27 mouse cellular contexts compared by ENCODE assay signal in genomic region chr1:177663163-177663562, GRCm38 (mm10).
DNase-seq lines count a peak whose midpoint lies in the region; ATAC-seq and TF ChIP-seq lines count a peak whose summit lies in the region.
"Had no signal": no experiment of that assay in that cellular context is flagged by ENCODE, and none has a peak within 500 bp of the region (broad histone marks: within the 10 kb centered on the region; RNA-seq: fewer than 3 reads in every experiment).

No protein-coding gene starts in this region.

- peaks cover 10% of the 10 kb centered on the region; the same call in 1 of the 2 replicates for H3K4me1 ChIP-seq in kidney, adult 2 months (ENCODE audit: control insufficient read depth, insufficient read depth, low read length)
- H3K4me1 ChIP-seq in kidney, postnatal 0 days (replicated peaks; ENCODE audit: insufficient read depth, low read length) = no peaks in the 10 kb centered on the region
- no peaks in the 10 kb centered on the region for H3K4me1 ChIP-seq in intestine, embryonic 15.5 days (replicated peaks)
- H3K4me1 ChIP-seq: embryonic facial prominence, embryonic 13.5 days; forebrain, embryonic 12.5 days; liver, embryonic 15.5 days; neural tube, embryonic 13.5 days had no signal

- peak; percentile 65; the same call in 1 of the 2 replicates for ATAC-seq in kidney, postnatal 0 days (replicated peaks; ENCODE audit: low FRiP score, low read depth)
- ATAC-seq in intestine, embryonic 15.5 days = no peak
- ATAC-seq: midbrain, embryonic 16.5 days; Patski had no signal

- H3K27me3 ChIP-seq in kidney, adult 2 months (replicated peaks; ENCODE audit: control insufficient read depth, insufficient read depth, low read length) = no peaks in the 10 kb centered on the region
- no peaks in the 10 kb centered on the region for H3K27me3 ChIP-seq in kidney, postnatal 0 days (ENCODE audit: insufficient read depth, low read length)
- H3K27me3 ChIP-seq in intestine, embryonic 15.5 days (replicated peaks) = no peaks in the 10 kb centered on the region
- H3K27me3 ChIP-seq: CH12.LX; embryonic facial prominence, embryonic 13.5 days; forebrain, embryonic 12.5 days; liver, embryonic 15.5 days; neural tube, embryonic 13.5 days; Patski had no signal

- H3K36me3 ChIP-seq in kidney, adult 2 months (ENCODE audit: control insufficient read depth, insufficient read depth, low read length) = no peaks in the 10 kb centered on the region
- H3K36me3 ChIP-seq in kidney, postnatal 0 days (ENCODE audit: insufficient read depth, low read length) = no peaks in the 10 kb centered on the region
- H3K36me3 ChIP-seq in intestine, embryonic 15.5 days = no peaks in the 10 kb centered on the region
- H3K36me3 ChIP-seq: embryonic facial prominence, embryonic 13.5 days; forebrain, embryonic 12.5 days; G1E; liver, embryonic 15.5 days; neural tube, embryonic 13.5 days had no signal

- TF ChIP-seq CTCF in kidney, adult 2 months (conservative IDR thresholded peaks at IDR 0.05; ENCODE audit: insufficient read depth, insufficient read length, low read depth, low read length) = no peak
- TF ChIP-seq CTCF in kidney, postnatal 0 days (IDR thresholded peaks at IDR 0.05; ENCODE audit: low read depth) = no peak

- peak overlapping the region; percentile 76; the same call in 1 of the 2 replicates for H3K27ac ChIP-seq in kidney, adult 2 months (ENCODE audit: insufficient read depth, low read depth, low read length)
- H3K27ac ChIP-seq in kidney, postnatal 0 days = no peak overlapping the region
- H3K27ac ChIP-seq in intestine, embryonic 15.5 days = no peak overlapping the region
- H3K27ac ChIP-seq: embryonic facial prominence, embryonic 13.5 days; forebrain, embryonic 12.5 days; gastrocnemius, adult 2 months; left cerebral cortex, adult 2 months; liver, embryonic 15.5 days; neural tube, embryonic 13.5 days had no signal

- peak; percentile 81 for DNase-seq in adrenal gland, adult 2 months
- DNase-seq in adrenal gland, postnatal 10 days = peak; percentile 50
- DNase-seq in kidney, adult 2 months = peak; percentile 90
- peak; percentile 22 for DNase-seq in kidney, postnatal 0 days (ENCODE audit: low spot score)
- DNase-seq in gastrocnemius, postnatal 25 days = no peak
- no peak for DNase-seq in testis, postnatal 14 days (ENCODE audit: low spot score)
- DNase-seq: B cell, adult 2 months; cerebellum, adult 2 months; cerebellum, postnatal 25 days; embryo, embryonic 11 days; gastrocnemius, adult 2 months; layer of hippocampus, adult 9-11 months; lung, postnatal 4 days; thymus, postnatal 4 days had no signal

- no peak overlapping the region for H3K4me3 ChIP-seq in kidney, adult 2 months (ENCODE audit: insufficient read depth, low read depth, low read length)
- H3K4me3 ChIP-seq in kidney, postnatal 0 days (replicated peaks; ENCODE audit: low read depth, low read length) = no peak overlapping the region
- H3K4me3 ChIP-seq in intestine, embryonic 15.5 days (replicated peaks) = no peak overlapping the region
- H3K4me3 ChIP-seq: embryonic facial prominence, embryonic 13.5 days; erythroblast, embryonic 14.5 days; forebrain, embryonic 12.5 days; gastrocnemius, adult 2 months; left cerebral cortex, adult 2 months; liver, embryonic 15.5 days; myocyte; neural tube, embryonic 13.5 days had no signal

- no peak overlapping the region for H3K4me2 ChIP-seq in kidney, postnatal 0 days (ENCODE audit: low read length)
- no peak overlapping the region for H3K4me2 ChIP-seq in intestine, embryonic 15.5 days (replicated peaks)
- H3K4me2 ChIP-seq: embryonic facial prominence, embryonic 13.5 days; forebrain, embryonic 12.5 days; heart, embryonic 11.5 days; liver, embryonic 15.5 days; neural tube, embryonic 13.5 days had no signal

- no peak for TF ChIP-seq POLR2A in kidney, adult 2 months (IDR thresholded peaks at IDR 0.05; ENCODE audit: low read depth, low read length)

- H3K9me3 ChIP-seq in kidney, postnatal 0 days (replicated peaks; ENCODE audit: low read length) = no peaks in the 10 kb centered on the region
- no peaks in the 10 kb centered on the region for H3K9me3 ChIP-seq in intestine, embryonic 15.5 days
- H3K9me3 ChIP-seq: embryonic facial prominence, embryonic 13.5 days; forebrain, embryonic 12.5 days; liver, embryonic 15.5 days; neural tube, embryonic 13.5 days had no signal

- no peak overlapping the region for H3K9ac ChIP-seq in kidney, postnatal 0 days (ENCODE audit: low read depth, low read length)
- no peak overlapping the region for H3K9ac ChIP-seq in intestine, embryonic 15.5 days
- H3K9ac ChIP-seq: embryonic facial prominence, embryonic 13.5 days; forebrain, embryonic 12.5 days; liver, embryonic 15.5 days; neural tube, embryonic 13.5 days had no signal

- 25% methylated on average over 7 of the region's 7 CpGs for WGBS in kidney, adult 2 months
- WGBS in kidney, postnatal 0 days = 34% methylated on average over 7 of the region's 7 CpGs
- WGBS in intestine, embryonic 15.5 days = 82% methylated on average over 7 of the region's 7 CpGs

Comparison
In these comparisons a context has a peak if more than half of its experiments do, and no peak if none do; other contexts are left out.
1. DNase-seq: peak in adrenal gland, adult 2 months (single experiment), adrenal gland, postnatal 10 days (single experiment), kidney, adult 2 months (single experiment) and kidney, postnatal 0 days (single experiment); none in gastrocnemius, postnatal 25 days (single experiment) and testis, postnatal 14 days (single experiment).